Mouse (Mus musculus) T-helper 1 cell (primary cell): ENCODE measurements at regions not wholly inside any gene's neighbourhood (a gene's known extent, or its start where the extent isn't known, plus 50 kb on each side); places are given as distances from the start of the nearest gene placed in this dataset.

Experiments used
- in situ Hi-C: fragments of 300-600 bp; cut with MboI, MseI; formaldehyde crosslinking; loops from one replicate; pipeline ENCODE4 v1.15.1; 2025; ENCODE audit warnings: high pct_unique_total_duplicates

- in situ Hi-C loops: loop anchor here (25.0 kb wide), 1 partner anchor 735 kb away; no protein-coding TSS in a partner anchor
These were observed 68.8 kb downstream of the BC005561 start for GRCm38 (mm10) chr5:104576991-104577390.

GRCm38 (mm10) chr5:104582368-104582767 lies 74.2 kb downstream of the BC005561 start:
- in situ Hi-C loops: loop anchor here (25.0 kb wide), 1 partner anchor 730 kb away; no protein-coding TSS in a partner anchor

GRCm38 (mm10) chr5:104609177-104609576 lies 101.0 kb downstream of the BC005561 start:
- in situ Hi-C loops: no loop called here
